Mouse (Mus musculus) ES-Bruce4 (cell line): ENCODE measurements around the gene Tekt4.

Source experiments
- CTCF ChIP-seq: IDR thresholded peaks from one replicate; pipeline ENCODE4 v1.8.1; 2011; ENCODE audit warnings: low read depth, low read length
- EP300 ChIP-seq: IDR thresholded peaks from 2 replicates; pipeline ENCODE4 v1.6.1; 2011; ENCODE audit warnings: low read depth, low read length; ENCODE audit not compliant: insufficient read depth
- POLR2A ChIP-seq: IDR thresholded peaks from one replicate; pipeline ENCODE4 v1.8.1; 2011; ENCODE audit warnings: low read length; ENCODE audit not compliant: insufficient read depth

DNA sequence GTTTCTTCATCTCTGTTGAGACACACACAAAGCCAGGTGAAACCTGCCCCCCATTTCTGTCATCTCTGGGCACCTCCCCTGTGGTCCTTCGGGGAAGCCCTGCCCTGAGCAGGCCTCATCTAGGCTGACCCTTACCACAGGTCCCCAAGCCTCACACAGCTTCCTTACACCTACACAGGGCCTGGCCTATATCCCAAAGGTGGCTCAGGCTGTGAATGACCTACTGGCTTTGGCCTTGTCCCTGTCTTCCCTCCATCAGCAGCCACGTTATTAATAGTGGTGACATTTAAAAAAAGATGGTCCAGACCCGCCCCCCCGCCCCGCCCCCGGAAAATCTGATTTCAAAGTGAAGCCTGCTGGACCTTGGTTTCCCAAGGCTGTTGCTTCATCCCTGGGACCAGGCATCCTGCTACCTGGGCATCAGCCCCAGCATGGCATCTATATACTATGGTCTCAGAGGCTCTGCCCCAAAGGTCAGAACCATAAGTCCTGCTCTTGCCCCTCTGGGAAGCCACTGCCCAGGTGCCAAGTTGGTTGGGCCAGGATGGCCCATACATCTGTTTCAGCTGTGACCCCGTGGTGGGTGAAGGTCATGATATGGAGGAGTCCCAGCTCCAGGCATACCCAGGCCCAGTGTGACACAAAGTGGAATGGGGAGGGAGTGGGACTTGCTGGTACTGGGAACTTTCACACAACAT, 46.0 kb upstream of the Tekt4 start:
- no peak for TF ChIP-seq CTCF
- no peak for TF ChIP-seq POLR2A
- TF ChIP-seq EP300 = no peak
